Mouse (Mus musculus) ES-Bruce4 (cell line): ENCODE measurements around the gene Tmem107. TPM values are rescaled to one million over a fixed set of nuclear protein-coding genes. Genes with fewer than 3 reads are reported as not detected.

Experiments used
- H3K27ac ChIP-seq: 2 replicates; pipeline ENCODE4 v1.5.1; 2012; ENCODE audit warnings: low read length, inconsistent platforms; ENCODE audit not compliant: insufficient read depth
- H3K27me3 ChIP-seq: 2 replicates; pipeline ENCODE4 v1.6.1; 2012; ENCODE audit warnings: mild to moderate bottlenecking, low read length, inconsistent platforms; ENCODE audit not compliant: control insufficient read depth, poor library complexity, insufficient read depth, severe bottlenecking
- H3K36me3 ChIP-seq: 2 replicates; pipeline ENCODE4 v1.6.1; 2012; ENCODE audit warnings: inconsistent platforms, mild to moderate bottlenecking, low read length, moderate library complexity; ENCODE audit not compliant: control insufficient read depth, poor library complexity, insufficient read depth, severe bottlenecking
- H3K4me1 ChIP-seq: one replicate; pipeline ENCODE4 v1.8.1; 2011; ENCODE audit warnings: low read length; ENCODE audit not compliant: control insufficient read depth, insufficient read depth
- H3K4me3 ChIP-seq: 2 replicates; pipeline ENCODE4 v1.5.1; 2011; ENCODE audit warnings: low read depth, mild to moderate bottlenecking, low read length
- H3K9ac ChIP-seq: 2 replicates; pipeline ENCODE4 v1.6.1; 2012; ENCODE audit warnings: low read depth, mild to moderate bottlenecking, inconsistent platforms; ENCODE audit not compliant: poor library complexity, severe bottlenecking
- H3K9me3 ChIP-seq: replicated peaks from 2 replicates; pipeline ENCODE4 v1.6.1; 2012; ENCODE audit warnings: mild to moderate bottlenecking, low read length, inconsistent platforms; ENCODE audit not compliant: control insufficient read depth, poor library complexity, insufficient read depth, severe bottlenecking
- CTCF ChIP-seq: IDR thresholded peaks from one replicate; pipeline ENCODE4 v1.8.1; 2011; ENCODE audit warnings: low read depth, low read length
- EP300 ChIP-seq: IDR thresholded peaks from 2 replicates; pipeline ENCODE4 v1.6.1; 2011; ENCODE audit warnings: low read depth, low read length; ENCODE audit not compliant: insufficient read depth
- POLR2A ChIP-seq: IDR thresholded peaks from one replicate; pipeline ENCODE4 v1.8.1; 2011; ENCODE audit warnings: low read length; ENCODE audit not compliant: insufficient read depth
- polyA plus RNA-seq: library from polyadenylated mRNA; stranded (reverse); fragments of >200 nt; gene quantifications from 2 replicates; pipeline ENCODE4 v1.2.4, GENCODE M21; 2011; ENCODE audit warnings: low read depth; ENCODE audit not compliant: missing spikeins, insufficient read depth, insufficient read length

Gene Tmem107
- polyA plus RNA-seq, 1 experiment = 17.1 TPM

DNA sequence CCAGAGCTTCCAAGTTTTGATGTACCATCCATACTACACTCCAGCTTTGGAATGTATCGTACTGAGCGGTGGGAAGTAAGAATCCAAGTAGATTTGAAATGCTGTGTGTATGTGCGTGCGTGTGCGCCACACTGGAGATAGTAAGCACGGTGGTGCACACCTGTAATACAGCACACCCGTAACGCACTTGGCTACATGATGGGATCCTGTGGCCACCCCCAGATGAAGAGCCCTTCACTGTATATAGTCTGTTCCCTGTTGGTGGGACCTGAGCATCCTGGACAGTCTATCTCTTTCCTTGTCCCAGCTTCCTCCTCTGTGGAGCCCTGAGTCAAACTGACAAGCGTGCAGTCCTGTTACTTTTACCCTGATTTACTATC lies 24.2 kb upstream of the Tmem107 start:
- Histone ChIP-seq H3K9me3 (no peaks in the 10 kb centered on the region), H3K4me1 (no peaks in the 10 kb centered on the region), H3K9ac (peak overlapping the region; percentile 88), H3K36me3 (peaks cover 36% of the 10 kb centered on the region), H3K27ac (no peak overlapping the region), H3K27me3 (no peaks in the 10 kb centered on the region), H3K4me3 (peak overlapping the region; percentile 99)
- TF ChIP-seq EP300 (no peak), CTCF (no peak), POLR2A (no peak)

DNA sequence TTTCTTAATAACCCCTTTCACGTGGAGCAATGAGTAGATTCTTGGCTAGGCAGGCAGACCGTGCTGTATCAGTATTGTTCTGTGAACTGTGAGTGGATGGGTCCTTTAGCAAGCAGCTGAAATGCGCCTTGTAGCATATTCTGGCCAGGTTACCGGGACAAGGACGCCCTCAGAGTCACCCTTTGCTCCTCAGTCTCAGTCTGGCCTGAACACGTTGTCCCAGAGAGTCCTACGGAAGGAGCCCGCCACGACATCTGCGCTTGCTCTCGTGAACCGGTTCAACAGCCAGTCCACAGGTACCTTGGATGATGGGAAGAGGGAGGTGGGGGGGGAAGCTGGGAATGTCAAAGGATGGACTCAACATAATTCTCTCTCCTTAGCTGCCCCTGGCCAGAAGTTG lies 23.0 kb upstream of the Tmem107 start:
- Histone ChIP-seq H3K4me3 (no peak overlapping the region), H3K4me1 (no peaks in the 10 kb centered on the region), H3K27ac (no peak overlapping the region), H3K9me3 (no peaks in the 10 kb centered on the region), H3K27me3 (no peaks in the 10 kb centered on the region), H3K36me3 (peaks cover 36% of the 10 kb centered on the region), H3K9ac (no peak overlapping the region; the same call in 1 of the 2 replicates)
- TF ChIP-seq EP300 = no peak
- TF ChIP-seq CTCF = no peak
- no peak for TF ChIP-seq POLR2A

- no peaks in the 10 kb centered on the region for H3K4me1 ChIP-seq
- peaks cover 36% of the 10 kb centered on the region for H3K36me3 ChIP-seq
- H3K27me3 ChIP-seq = no peaks in the 10 kb centered on the region
- H3K27ac ChIP-seq = no peak overlapping the region
- H3K9me3 ChIP-seq = no peaks in the 10 kb centered on the region
- no peak overlapping the region for H3K9ac ChIP-seq
- TF ChIP-seq POLR2A (no peak), EP300 (no peak), CTCF (no peak)
- no peak overlapping the region for H3K4me3 ChIP-seq
These were observed 22.5 kb upstream of the Tmem107 start for GRCm38 (mm10) chr11:69048151-69048550.

DNA sequence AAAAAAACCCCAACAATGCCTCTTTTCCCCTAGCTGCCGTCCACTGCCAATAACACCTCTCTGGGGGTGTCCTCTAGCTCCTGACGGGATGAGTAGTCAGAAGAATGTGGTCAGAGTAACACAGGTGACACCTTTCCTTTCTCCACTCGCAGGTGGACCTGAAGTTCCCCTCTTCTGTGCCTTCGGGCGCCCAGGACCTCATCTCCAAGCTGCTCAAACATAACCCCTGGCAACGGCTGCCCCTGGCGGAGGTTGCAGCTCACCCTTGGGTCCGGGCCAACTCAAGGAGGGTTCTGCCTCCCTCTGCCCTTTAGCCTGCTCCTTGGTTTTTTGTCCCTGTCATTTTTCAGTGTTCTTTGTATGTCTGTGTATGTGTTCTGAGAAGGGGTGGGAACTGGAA lies 19.9 kb upstream of the Tmem107 start:
- peaks cover 36% of the 10 kb centered on the region for H3K36me3 ChIP-seq
- no peak overlapping the region for H3K4me3 ChIP-seq
- H3K27ac ChIP-seq = no peak overlapping the region
- H3K9ac ChIP-seq = no peak overlapping the region
- H3K9me3 ChIP-seq = no peaks in the 10 kb centered on the region
- TF ChIP-seq EP300 (no peak), POLR2A (no peak), CTCF (no peak)
- no peaks in the 10 kb centered on the region for H3K27me3 ChIP-seq
- H3K4me1 ChIP-seq = no peaks in the 10 kb centered on the region

DNA sequence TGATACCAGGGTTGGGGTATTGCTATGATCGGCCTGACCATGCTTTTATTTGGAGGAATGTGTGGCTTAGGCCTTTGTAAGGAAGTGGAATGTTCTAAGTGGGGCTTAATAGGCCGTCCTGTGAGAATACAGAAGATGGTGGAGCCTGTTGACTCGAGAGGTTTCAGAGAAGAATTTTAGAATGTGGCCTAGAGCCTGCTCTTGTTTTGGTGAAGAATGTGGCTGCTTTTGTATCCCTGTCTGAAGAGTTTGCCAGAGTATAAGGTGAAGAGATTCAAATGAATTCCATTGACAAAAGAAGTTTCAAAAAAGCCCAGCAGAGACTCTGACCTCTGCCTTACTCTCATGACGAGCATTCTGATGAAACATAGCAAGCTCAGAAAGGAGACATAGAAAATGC lies 18.8 kb upstream of the Tmem107 start:
- TF ChIP-seq CTCF = no peak
- TF ChIP-seq POLR2A = no peak
- TF ChIP-seq EP300 = no peak
- Histone ChIP-seq H3K9me3 (no peaks in the 10 kb centered on the region), H3K9ac (no peak overlapping the region), H3K4me1 (no peaks in the 10 kb centered on the region), H3K27me3 (no peaks in the 10 kb centered on the region), H3K36me3 (peaks cover 36% of the 10 kb centered on the region), H3K4me3 (no peak overlapping the region), H3K27ac (no peak overlapping the region)

DNA sequence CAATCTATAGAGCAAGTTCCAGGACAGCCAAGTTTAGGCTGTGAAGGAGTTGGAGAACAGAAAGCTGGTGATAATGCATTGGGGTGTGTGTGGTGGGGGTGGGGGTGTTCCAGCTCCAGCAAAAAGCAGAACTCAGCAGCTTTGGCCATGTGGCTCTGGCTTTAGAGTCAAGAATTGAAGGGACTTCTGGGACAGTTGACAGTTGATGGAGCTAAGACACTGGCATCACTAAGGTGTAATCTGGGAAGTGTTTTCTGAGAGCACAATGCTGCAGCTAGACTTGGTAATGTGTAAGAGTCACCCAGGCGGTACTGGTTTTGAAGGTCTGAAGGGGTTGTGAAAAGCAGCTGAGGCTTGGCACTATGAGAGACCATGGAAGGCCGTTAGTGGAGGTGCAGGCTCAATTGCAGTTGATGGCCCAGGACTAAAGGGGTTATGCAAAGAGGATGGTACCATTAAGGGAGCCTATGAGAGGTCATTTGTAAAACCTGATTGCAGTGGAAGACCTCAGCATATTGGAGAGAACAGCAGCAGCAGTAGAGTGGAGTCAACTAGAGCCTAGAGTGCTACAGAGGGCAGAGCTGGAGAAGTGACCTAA lies 17.7 kb upstream of the Tmem107 start:
- Histone ChIP-seq H3K36me3 (peaks cover 34% of the 10 kb centered on the region), H3K27me3 (no peaks in the 10 kb centered on the region), H3K27ac (no peak overlapping the region), H3K4me1 (no peaks in the 10 kb centered on the region), H3K4me3 (no peak overlapping the region), H3K9me3 (no peaks in the 10 kb centered on the region), H3K9ac (no peak overlapping the region)
- TF ChIP-seq EP300 (no peak), CTCF (no peak), POLR2A (no peak)
